Mouse (Mus musculus) hindbrain, embryonic 14.5 days (tissue): ENCODE data around the gene Plcb3. TPM values are rescaled to one million over a fixed set of nuclear protein-coding genes. Genes with fewer than 3 reads are reported as not detected.
"Not testable (repeated sequence)": the region's sequence is repeated elsewhere in the genome, so short reads cannot be mapped to it uniquely, and the experiment has no call there.

ENCODE experiments used
- ATAC-seq: fragments of 200-750 bp; cut with Nextera tagmentation; 2 replicates; pipeline ENCODE4 v1.8.0; 2017; ENCODE audit warnings: moderate number of reproducible peaks, mild to moderate bottlenecking, moderate TSS enrichment, moderate library complexity; ENCODE audit not compliant: low FRiP score
- DNase-seq: peaks from one replicate; pipeline ENCODE4 v3.0.0-alpha.2; 2015; ENCODE audit warnings: low spot score
- H3K27ac ChIP-seq: fragments of 300-500 bp; sonication (generic); 2 replicates; pipeline ENCODE4 v1.5.1; 2014; ENCODE audit warnings: mild to moderate bottlenecking, moderate library complexity
- H3K27me3 ChIP-seq: fragments of 300-500 bp; sonication (generic); 2 replicates; pipeline ENCODE4 v1.6.1; 2014; ENCODE audit warnings: mild to moderate bottlenecking, low read length, mixed read lengths; ENCODE audit not compliant: control insufficient read depth, insufficient read depth
- H3K36me3 ChIP-seq: fragments of 300-500 bp; sonication (generic); replicated peaks from 2 replicates; pipeline ENCODE4 v1.6.1; 2014; ENCODE audit not compliant: control insufficient read depth, insufficient read depth
- H3K4me1 ChIP-seq: fragments of 300-500 bp; sonication (generic); replicated peaks from 2 replicates; pipeline ENCODE4 v1.6.1; 2014; ENCODE audit warnings: antibody characterized with exemption, low read length, mixed read lengths; ENCODE audit not compliant: control insufficient read depth, insufficient read depth
- H3K4me2 ChIP-seq: fragments of 300-500 bp; sonication (generic); replicated peaks from 2 replicates; pipeline ENCODE4 v1.6.1; 2014; ENCODE audit warnings: mild to moderate bottlenecking, moderate library complexity
- H3K4me3 ChIP-seq: fragments of 300-500 bp; sonication (generic); replicated peaks from 2 replicates; pipeline ENCODE4 v1.5.1; 2014; ENCODE audit warnings: mild to moderate bottlenecking, low read length
- H3K9ac ChIP-seq: fragments of 300-500 bp; sonication (generic); 2 replicates; pipeline ENCODE4 v1.6.1; 2014
- H3K9me3 ChIP-seq: fragments of 300-500 bp; sonication (generic); 2 replicates; pipeline ENCODE4 v1.6.1; 2016; ENCODE audit warnings: low read length; ENCODE audit not compliant: control insufficient read depth
- WGBS: fragments of 180-500 bp; shearing (Covaris S2); extraction: QIAGEN DNeasy Blood & Tissue Kit; methylation state at CpG from one replicate; pipeline ENCODE4 v1.1.7; 2014; 5-methylcytosine and 5-hydroxymethylcytosine counted together
- polyA plus RNA-seq: library from polyadenylated mRNA; unstranded; fragments of >200 nt; fragmentation: Nextera tagmentation; extraction: Ambion mirVana; gene quantifications from 2 replicates; pipeline ENCODE4 v1.2.1, GENCODE M21; 2014

Plcb3 gene
- polyA plus RNA-seq, 1 experiment from 2014 or later = 10.6 TPM

DNA sequence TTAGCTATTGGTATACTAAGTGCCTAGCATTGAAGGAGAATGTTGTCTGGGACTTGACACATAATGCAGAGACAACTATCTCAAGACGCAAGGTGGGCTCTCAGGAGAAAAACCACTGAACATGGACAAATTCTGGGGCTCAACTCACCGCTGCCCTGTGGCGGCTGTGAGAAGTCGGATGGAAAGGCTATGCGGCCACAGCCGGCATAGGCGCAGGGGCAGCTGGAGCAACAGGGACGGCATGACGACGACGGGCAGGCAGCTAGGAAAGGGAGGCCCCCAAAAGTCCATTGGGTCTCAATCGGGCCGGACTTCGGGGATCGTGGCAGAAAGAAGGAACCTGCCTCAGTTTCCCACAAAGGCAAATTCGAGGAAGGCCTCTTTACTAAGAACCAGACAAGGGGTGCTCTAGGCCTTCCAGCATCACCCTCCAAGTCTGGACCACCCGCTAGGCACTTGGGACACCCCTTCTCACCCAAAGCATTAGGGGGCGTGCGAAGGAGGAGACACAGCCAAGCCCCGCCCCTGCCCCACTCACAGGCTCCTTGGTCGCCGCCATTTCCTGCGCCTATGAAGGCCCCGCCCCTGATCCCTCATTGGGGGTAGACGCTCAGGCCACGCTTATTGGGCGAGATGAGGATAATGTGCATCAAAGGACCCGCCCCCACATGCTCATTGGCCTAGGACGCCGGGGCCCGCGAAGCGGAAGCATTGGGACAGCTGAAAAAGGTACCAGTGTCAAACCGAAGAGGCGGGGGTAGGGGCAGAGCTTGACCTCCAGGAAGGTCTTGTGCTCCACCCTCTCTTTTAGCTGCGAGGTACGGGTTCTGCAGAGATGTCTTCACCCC, 16.0 kb upstream of the Plcb3 start, which contains the start of gene Dnajc4:
Dnajc4 (minus strand) TSS at position 562 of the 848 bp plus-strand sequence.
- Histone ChIP-seq H3K36me3 (no peaks in the 10 kb centered on the region), H3K4me2 (peak within 1 kb of the TSS; percentile 91), H3K9ac (peak within 1 kb of the TSS; percentile 66), H3K4me3 (peak within 1 kb of the TSS; percentile 47), H3K4me1 (peaks cover 31% of the 10 kb centered on the region), H3K27me3 (no peaks in the 10 kb centered on the region), H3K9me3 (no peaks in the 10 kb centered on the region), H3K27ac (peak within 1 kb of the TSS; percentile 40; the same call in 1 of the 2 replicates)
- ATAC-seq = peak; percentile 95
- peak; percentile 94 for DNase-seq
- under 1% methylated on average over 37 of the region's 37 CpGs for WGBS

DNA sequence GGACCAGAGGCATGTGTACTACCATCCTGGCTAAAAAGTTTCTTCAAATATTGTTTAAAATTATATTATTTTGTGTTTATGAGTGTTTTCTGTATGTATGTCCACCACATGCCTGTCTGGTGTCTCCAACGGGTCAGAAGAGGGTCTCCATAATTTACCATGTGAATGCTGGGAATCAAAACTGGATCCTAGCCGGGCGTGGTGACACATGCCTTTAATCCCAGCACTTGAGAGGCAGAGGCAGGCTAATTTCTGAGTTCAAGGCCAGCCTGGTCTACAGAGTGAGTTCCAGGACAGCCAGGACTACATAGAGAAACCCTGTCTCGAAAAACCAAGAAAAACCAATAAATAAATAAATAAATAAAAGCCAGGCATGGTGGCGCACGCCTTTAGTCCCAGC, 14.9 kb upstream of the Plcb3 start:
- not testable (repeated sequence) for ATAC-seq, H3K27me3 ChIP-seq, H3K4me2 ChIP-seq, H3K27ac ChIP-seq, H3K9ac ChIP-seq, H3K36me3 ChIP-seq, H3K4me3 ChIP-seq, H3K9me3 ChIP-seq, DNase-seq
- 97% methylated on average over 6 of the region's 6 CpGs for WGBS
- H3K4me1 ChIP-seq = peaks cover 32% of the 10 kb centered on the region

- H3K9ac ChIP-seq = no peak overlapping the region
- no peaks in the 10 kb centered on the region; the same call in 1 of the 2 replicates for H3K36me3 ChIP-seq
- WGBS = 87% methylated on average over 6 of the region's 6 CpGs
- no peaks in the 10 kb centered on the region for H3K27me3 ChIP-seq
- ATAC-seq (no peak), DNase-seq (no peak)
- H3K27ac ChIP-seq = no peak overlapping the region
- H3K4me2 ChIP-seq = no peak overlapping the region
- H3K9me3 ChIP-seq = no peaks in the 10 kb centered on the region
- no peak overlapping the region for H3K4me3 ChIP-seq
- H3K4me1 ChIP-seq = peaks cover 31% of the 10 kb centered on the region
Measured at GRCm38 (mm10) chr19:6990712-6991111, 14.4 kb upstream of the Plcb3 start.

- Histone ChIP-seq H3K27me3 (no peaks in the 10 kb centered on the region), H3K4me1 (peaks cover 22% of the 10 kb centered on the region), H3K4me3 (no peak overlapping the region), H3K9me3 (no peaks in the 10 kb centered on the region), H3K4me2 (no peak overlapping the region), H3K27ac (no peak overlapping the region), H3K36me3 (peaks cover 12% of the 10 kb centered on the region), H3K9ac (no peak overlapping the region)
- WGBS = 89% methylated on average over 8 of the region's 8 CpGs
- no peak for DNase-seq
- ATAC-seq = no peak
Measured at GRCm38 (mm10) chr19:6989251-6989650, 13.0 kb upstream of the Plcb3 start.

DNA sequence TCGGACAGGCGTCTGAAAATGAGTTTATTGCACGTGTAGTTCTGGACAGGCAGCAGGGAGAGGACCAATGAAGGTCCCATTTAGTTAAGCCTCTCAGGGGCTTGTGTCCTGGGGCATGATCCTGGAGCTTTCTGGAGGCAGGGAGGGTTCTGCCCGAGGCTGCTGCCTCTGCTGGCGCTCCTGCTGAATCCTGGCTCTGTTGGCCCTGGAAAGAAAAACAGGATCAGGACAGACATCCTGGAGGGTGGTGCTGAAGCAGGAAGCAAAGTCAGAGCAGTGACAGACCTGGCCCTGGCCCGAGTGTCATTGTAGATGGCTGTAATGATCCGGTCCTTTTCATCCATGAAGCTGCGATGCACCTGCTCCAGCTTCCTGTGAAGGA, 11.6 kb upstream of the Plcb3 start:
- WGBS = 4% methylated on average over 8 of the region's 8 CpGs
- H3K27ac ChIP-seq = peak overlapping the region; percentile 76
- ATAC-seq = peak; percentile 3; the same call in 1 of the 2 replicates
- no peak for DNase-seq
- H3K36me3 ChIP-seq = peaks cover 22% of the 10 kb centered on the region
- peak overlapping the region; percentile 95 for H3K9ac ChIP-seq
- H3K4me3 ChIP-seq = peak overlapping the region; percentile 80
- H3K27me3 ChIP-seq = no peaks in the 10 kb centered on the region
- H3K4me1 ChIP-seq = peaks cover 18% of the 10 kb centered on the region
- H3K4me2 ChIP-seq = peak overlapping the region; percentile 94
- no peaks in the 10 kb centered on the region for H3K9me3 ChIP-seq

DNA sequence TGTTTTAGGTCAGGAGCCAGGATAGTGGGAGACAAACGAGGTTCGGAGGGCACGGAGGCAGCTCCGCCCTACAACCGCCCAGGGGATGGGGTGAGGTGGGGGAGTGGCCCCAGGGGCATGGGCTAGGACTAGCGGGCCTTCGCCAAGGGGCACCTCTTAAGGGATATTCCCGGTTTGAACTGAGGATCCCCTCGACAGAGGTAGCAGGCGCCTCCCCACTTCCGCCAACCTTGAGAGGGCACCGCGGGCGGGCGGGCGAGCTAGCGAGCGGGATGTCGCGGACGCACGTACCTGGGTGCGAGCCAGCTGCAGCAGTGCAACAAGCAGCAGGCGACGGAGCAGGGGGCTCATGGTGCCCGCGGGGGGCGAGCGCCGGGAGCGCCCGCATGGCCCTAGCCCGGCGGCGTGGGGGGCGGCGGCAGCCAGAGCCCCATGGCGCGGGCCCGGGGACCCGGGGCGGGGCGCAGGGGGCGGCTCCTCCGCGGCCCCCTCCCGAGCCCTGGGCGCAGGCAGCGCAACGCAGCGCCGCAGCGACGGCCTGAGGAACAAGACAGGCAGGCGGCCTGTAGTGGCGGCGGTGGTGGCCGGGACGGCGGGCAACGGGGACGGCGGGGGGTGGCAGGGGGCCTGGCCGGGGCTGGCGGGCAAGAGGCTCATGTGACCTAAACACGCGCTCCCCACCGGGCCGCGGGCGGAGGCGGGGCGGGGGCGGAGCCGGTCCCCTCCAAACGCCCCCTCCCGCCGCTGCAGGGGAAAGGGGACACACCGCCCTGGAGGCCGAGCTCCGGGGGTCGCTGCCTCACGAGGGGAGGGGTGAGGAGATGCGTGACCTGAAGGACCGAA, 11.0 kb upstream of the Plcb3 start, which contains the start of gene Vegfb:
Vegfb (minus strand) TSS at position 591 of the 843 bp plus-strand sequence.
- ATAC-seq (peak; percentile 32), DNase-seq (no peak)
- Histone ChIP-seq H3K27ac (peak within 1 kb of the TSS; percentile 76), H3K4me1 (peaks cover 16% of the 10 kb centered on the region), H3K36me3 (peaks cover 28% of the 10 kb centered on the region), H3K4me2 (peak within 1 kb of the TSS; percentile 94), H3K9me3 (no peaks in the 10 kb centered on the region), H3K27me3 (no peaks in the 10 kb centered on the region), H3K9ac (peak within 1 kb of the TSS; percentile 95), H3K4me3 (peak within 1 kb of the TSS; percentile 80)
- under 1% methylated on average over 69 of the region's 85 CpGs for WGBS

- no peak for DNase-seq
- H3K9ac ChIP-seq = no peak overlapping the region; the same call in 1 of the 2 replicates
- no peak overlapping the region for H3K27ac ChIP-seq
- peak overlapping the region; percentile 94 for H3K4me2 ChIP-seq
- no peaks in the 10 kb centered on the region for H3K9me3 ChIP-seq
- H3K4me3 ChIP-seq = peak overlapping the region; percentile 80
- peaks cover 31% of the 10 kb centered on the region for H3K36me3 ChIP-seq
- ATAC-seq = no peak
- H3K27me3 ChIP-seq = no peaks in the 10 kb centered on the region
- 82% methylated on average over 10 of the region's 10 CpGs for WGBS
- peaks cover 16% of the 10 kb centered on the region for H3K4me1 ChIP-seq
Measured at GRCm38 (mm10) chr19:6985951-6986708, 9.9 kb upstream of the Plcb3 start.

DNA sequence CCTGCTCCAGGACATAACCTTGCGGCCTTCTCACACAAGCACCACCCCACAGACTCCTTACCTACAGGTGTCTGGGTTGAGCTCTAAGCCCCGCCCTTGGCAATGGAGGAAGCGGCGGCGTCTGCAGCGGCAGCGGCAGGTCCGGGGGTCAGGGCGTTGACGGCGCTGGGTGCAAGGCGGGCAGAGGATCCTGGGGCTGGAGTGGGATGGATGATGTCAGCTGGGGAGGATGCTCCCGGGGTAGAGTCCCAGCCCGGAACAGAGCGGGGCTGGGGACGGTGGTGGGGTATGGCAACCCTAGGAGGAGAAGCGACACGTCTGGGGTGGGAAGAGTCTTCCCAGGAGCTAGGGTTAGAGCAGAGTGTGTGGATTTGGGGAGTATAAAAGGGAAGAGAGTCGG, 9.0 kb upstream of the Plcb3 start:
- DNase-seq = no peak
- Histone ChIP-seq H3K9ac (no peak overlapping the region), H3K9me3 (no peaks in the 10 kb centered on the region), H3K4me3 (no peak overlapping the region), H3K4me1 (peaks cover 21% of the 10 kb centered on the region), H3K4me2 (no peak overlapping the region), H3K27ac (no peak overlapping the region), H3K36me3 (peaks cover 31% of the 10 kb centered on the region), H3K27me3 (no peaks in the 10 kb centered on the region)
- 86% methylated on average over 19 of the region's 19 CpGs for WGBS
- ATAC-seq = no peak
